Mouse (Mus musculus): ENCODE measurements around the gene Cyb5b.

The Cyb5b gene

DNA sequence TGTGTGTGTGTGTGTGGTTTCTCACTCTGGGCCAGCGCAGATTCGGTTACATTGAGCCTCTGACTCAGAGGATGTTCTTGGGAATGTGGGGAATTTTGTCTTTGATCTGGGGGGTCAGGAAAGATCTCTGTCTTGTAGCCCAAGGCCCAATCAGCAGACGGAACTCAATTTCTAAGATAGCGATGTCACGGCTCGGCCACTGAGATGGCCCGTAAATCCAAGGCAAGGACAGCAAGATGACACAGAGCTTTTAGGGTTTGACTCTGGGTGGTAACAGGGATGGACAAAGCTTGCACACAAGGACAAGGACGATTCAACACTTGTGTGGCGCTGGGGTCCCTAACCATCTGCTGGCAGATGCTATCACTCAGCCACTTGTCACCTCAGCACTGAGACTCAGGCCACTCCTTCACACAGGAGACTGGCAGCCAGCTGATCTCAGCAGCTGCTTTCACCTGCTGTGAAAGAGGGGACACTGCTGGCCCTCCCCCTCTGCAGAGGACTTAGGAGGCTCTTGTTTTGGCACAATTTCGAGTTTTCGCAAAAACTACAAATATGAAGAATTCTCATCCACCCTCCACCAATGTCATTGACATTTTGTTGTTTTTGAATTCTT is 76.7 kb downstream of the Cyb5b start:
- DNase-seq (ENCODE audit: low spot score in 2 of 2), result no peak

DNA sequence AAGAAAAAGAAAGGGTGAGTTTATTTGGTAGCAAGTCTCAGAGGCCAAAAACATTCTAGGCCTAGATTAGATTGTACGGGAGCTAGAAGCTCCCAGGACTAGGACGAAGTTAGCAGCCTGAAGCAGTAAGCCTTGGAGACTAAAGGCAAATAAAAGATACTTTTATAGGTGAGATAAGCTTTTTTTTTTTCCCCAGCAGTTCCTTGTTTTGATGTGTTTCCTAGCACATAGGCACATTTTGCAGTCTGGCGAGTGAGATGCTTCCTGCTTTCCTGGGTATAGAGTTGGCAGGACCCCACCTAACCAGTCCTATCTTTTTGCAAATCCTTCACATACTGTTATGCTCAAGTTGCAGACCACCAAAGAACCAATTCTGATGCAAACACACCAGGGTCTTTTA is 82.8 kb downstream of the Cyb5b start:
- DNase-seq (ENCODE audit: low spot score in 2 of 2), result no peak

DNA sequence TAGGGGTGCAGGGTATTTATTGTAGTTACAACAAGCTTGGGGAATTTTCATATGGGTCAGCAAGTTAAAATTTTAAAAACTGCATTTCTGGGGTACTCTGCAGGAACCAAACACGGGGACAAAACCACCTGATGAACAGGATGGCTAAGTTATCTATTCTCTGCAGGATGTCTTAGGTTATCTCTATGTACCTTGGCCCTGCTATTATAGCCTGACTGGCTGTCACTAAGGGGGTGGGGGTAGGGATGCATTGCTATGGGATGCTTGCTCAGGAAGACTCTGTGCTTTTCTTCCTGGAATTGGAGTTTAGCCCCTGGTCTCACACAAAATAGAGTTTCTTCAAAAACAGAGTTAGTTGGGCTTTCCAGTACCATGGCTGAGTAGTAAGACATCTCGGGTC is 83.3 kb downstream of the Cyb5b start:
- no peak for DNase-seq (ENCODE audit: low spot score in 2 of 2)

All from frontal cortex, postnatal 10 days (tissue).